Mouse (Mus musculus): ENCODE data around the gene Gm21904. TPM values are rescaled to one million over a fixed set of nuclear protein-coding genes. Genes with fewer than 3 reads are reported as not detected.

Gene Gm21904
- not detected for polyA plus RNA-seq (2014; fragmentation: Illumina TruSeq; extraction: RNeasy Lipid Tissue Mini Kit (QIAGEN cat#74804); ENCODE audit: low read depth, low replicate concordance)

GRCm38 (mm10) chrY:17846166-17846565 is at the start of gene Gm21904:
Gene Gm21904 (minus strand): TSS chrY:17846266.

GRCm38 (mm10) chrY:17874441-17874840 is 28.4 kb upstream of the Gm21904 start, which contains the start of the genes Gm20772 and Gm20831:
Gene Gm20772 (plus strand): TSS chrY:17874741.
Gene Gm20831 (plus strand): TSS chrY:17874741.

Other genes with a start within 250 kb of the Gm21904 start
- gene Gm20772, start 28.5 kb upstream of the Gm21904 start, polyA plus RNA-seq (2014; fragmentation: Illumina TruSeq; extraction: RNeasy Lipid Tissue Mini Kit (QIAGEN cat#74804); ENCODE audit: low read depth, low replicate concordance) = 9.6 TPM
- gene Gm20831, start 28.5 kb upstream of the Gm21904 start, polyA plus RNA-seq (2014; fragmentation: Illumina TruSeq; extraction: RNeasy Lipid Tissue Mini Kit (QIAGEN cat#74804); ENCODE audit: low read depth, low replicate concordance) = 6.6 TPM
- gene Srsy, start 91.1 kb upstream of the Gm21904 start, polyA plus RNA-seq (2014; fragmentation: Illumina TruSeq; extraction: RNeasy Lipid Tissue Mini Kit (QIAGEN cat#74804); ENCODE audit: low read depth, low replicate concordance) = not detected
- not detected for gene Gm21764, start 215.5 kb upstream of the Gm21904 start, polyA plus RNA-seq (2014; fragmentation: Illumina TruSeq; extraction: RNeasy Lipid Tissue Mini Kit (QIAGEN cat#74804); ENCODE audit: low read depth, low replicate concordance)
- gene Ssty1, start 242.8 kb upstream of the Gm21904 start, polyA plus RNA-seq (2014; fragmentation: Illumina TruSeq; extraction: RNeasy Lipid Tissue Mini Kit (QIAGEN cat#74804); ENCODE audit: low read depth, low replicate concordance) = not detected

Measured in testis, adult 10 weeks (tissue).